Mouse (Mus musculus): ENCODE results near the gene Neurog1.

Gene Neurog1

DNA sequence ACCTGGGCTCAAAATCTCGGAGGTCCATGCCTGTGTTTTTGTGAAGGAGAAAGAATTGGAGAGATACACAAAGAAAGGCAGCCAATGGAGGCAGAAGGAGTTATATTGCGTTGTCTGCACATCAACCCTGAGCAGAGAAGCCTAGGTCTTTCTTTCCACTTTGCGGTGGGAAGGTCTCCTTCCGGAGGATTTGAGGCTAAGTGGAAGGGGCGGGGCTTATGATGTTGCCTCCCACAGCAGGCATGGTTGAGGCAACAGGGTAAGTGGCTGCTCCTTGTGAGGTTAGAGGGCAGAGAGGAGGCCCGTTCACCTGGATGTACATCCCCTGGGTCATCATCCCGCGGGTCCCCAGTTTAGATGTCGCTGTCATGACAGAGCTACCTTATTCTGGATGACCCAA, 32.7 kb downstream of the Neurog1 start:
- no peak for DNase-seq (ENCODE audit: low spot score)

DNA sequence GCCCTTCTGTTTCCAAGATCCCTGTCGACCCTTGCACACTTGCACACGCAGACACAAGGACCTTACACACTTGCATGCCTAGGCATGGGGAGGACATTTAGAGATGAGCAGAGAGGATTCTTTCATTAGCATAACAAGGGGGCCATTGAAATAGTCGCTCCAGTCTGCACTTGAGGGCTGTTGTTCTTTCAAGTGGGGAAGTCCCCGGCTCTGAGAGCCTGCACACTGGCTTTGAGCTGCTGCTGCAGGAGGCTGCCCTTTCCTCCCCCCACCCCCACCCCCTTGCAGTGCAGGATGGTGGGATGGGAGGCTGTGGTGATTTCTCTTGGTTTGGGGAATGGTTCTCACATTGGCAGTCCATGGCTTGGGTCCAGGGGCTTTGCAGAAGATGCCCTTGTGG, 35.9 kb downstream of the Neurog1 start:
- DNase-seq (ENCODE audit: low spot score) = peak; percentile 60

DNA sequence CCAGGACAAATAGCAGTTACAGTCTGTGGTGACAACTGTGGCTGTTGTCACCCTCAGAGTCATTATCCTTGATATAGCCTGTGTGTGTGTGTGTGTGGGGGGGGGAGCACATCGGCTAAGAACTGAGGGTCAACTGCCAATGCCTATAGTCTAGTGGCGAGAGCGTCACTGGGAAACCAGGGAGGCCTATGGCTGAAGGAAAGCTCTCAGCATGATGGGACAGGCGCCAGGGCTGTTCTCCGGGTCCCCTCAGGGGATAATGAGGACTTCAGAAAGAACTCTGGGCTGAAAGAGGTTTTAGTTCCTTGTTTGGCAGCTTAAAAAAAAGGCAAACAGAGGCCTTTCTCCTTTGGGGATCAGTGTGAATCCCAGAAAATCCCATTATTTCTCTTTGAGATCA, 37.3 kb downstream of the Neurog1 start:
- no peak for DNase-seq (ENCODE audit: low spot score)

DNA sequence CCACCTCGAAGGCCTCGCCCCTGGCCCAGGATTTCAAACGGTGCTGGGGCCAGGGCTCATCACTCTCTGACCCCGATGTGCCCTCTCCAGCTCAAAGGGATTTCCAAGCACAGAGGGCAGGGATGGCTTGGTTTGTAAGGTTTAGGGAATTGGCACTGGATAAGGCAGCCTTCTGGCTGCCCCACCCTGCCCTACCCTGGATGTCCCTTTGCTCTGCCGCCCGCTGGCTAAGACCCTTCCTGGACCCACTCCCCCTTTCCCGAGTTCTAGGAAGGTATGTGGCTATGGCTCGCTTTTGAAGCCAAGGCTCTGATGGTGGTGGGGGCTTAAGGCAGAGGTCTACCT, 42.9 kb downstream of the Neurog1 start:
- no peak for DNase-seq (ENCODE audit: low spot score)

GRCm38 (mm10) chr13:56208225-56209066, 43.5 kb downstream of the Neurog1 start:
- peak; percentile 79 for DNase-seq (ENCODE audit: low spot score)

Data from embryo, embryonic 10.5 days (tissue).